Mouse (Mus musculus) gastrocnemius, postnatal 25 days (tissue): ENCODE data around the gene Hdac4. TPM values are rescaled to one million over a fixed set of nuclear protein-coding genes. Genes with fewer than 3 reads are reported as not detected.

Experiments
- DNase-seq: peaks from one replicate; pipeline ENCODE4 v3.0.0; 2022
- total RNA-seq, 2 experiments: library from RNA; stranded (reverse); gene quantifications; 1 replicate in 1 of 2; 2 replicates in 1 of 2; pipeline ENCODE4 v1.2.3; 2021

Hdac4 gene
- total RNA-seq, 2 experiments from 2014 or later, result 48.2 to 56.6 TPM

DNA sequence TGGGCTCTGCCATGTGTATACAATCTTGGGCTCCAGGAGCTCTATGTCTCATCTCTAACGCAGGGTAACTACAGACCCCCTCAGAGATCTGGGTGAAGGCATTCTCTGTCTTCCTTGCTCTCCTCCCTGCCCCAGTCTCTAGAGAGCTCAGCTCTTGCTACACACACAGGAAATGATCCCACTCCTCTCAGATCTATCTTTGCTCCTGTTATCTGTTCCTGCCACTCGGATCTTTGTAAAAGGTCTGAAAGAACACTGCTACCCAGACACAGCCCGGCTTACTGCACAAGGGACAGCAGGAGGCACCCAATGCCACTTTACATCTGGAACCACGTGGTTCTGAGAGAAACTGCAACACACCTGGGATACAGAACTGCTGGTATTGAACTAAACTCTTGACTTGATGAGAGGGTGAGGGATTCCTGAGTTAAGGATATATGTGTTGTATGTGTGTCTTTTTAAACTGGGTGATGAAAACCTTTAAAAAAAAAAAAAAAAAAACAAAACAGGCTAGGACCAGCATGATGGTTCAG lies 134.9 kb downstream of the Hdac4 start:
- DNase-seq, result no peak

DNA sequence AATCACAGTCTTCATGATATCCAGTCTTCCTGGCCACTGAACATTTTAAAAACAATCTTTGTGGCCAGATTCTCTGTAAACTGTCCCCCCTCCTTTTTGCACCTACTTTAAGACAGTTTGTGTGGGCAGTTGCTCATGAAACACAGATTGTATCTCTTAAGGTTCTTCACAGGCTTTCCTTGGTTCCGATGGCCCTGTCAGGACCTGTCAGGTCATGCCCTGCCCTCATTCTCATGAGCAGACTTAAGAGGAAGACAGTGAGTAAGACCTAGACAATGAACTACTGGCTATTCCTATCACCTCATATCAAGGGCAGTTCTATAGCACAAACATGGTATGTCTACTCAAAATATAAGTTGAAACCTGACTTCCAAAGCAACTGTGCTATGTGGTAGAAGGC lies 135.9 kb downstream of the Hdac4 start:
- DNase-seq, result no peak

DNA sequence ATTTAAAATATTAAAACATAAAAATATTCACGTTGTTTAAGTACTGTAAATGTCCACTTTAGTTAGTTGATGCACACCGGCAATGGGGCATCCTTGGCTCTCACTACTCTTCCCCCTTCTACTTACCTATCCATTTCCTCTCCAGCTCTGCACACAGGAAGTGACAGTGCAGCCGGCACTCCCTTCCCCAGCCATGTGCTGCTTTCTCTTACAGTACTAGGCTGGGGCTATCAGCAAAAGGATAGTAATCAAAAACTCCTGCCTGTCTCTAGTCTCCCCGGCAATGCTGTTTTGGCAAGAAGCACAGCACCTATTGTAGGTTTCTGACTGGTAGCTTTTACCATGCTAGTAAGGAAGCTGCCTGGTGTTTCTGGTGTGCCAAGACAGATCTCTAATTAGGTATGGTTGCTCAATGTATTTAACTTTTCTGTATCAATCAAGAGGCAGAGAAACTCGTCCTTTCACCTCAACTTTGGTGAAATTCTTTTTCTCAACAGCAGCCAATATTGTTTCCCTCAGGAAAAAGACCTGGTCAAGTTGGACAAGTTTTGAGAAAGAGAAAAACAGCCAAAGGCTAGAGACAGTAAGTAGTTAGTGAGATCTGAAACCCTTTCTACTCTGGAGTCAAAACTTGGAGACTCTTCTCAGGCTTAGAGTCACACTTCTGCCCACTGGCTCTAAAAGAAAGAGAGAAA lies 136.6 kb downstream of the Hdac4 start:
- no peak for DNase-seq

DNA sequence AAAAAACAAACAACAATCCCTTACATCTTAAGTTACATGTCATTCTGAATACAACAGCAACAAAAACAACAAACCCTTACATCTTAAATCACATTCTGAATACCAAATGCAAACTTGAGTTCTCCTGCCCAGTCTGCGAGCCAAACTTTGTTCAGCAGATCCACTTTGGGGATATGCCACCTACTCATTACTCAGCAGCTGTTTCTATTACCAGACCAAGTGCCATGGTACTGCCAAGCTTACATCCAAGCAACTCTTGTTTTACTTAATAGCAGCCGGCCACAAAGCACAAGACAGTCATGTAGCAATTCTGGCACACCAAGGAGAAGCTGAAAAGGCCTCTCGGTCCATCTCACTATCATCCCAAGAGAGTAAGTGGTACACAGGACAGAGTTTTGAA lies 138.4 kb downstream of the Hdac4 start:
- DNase-seq, result no peak

DNA sequence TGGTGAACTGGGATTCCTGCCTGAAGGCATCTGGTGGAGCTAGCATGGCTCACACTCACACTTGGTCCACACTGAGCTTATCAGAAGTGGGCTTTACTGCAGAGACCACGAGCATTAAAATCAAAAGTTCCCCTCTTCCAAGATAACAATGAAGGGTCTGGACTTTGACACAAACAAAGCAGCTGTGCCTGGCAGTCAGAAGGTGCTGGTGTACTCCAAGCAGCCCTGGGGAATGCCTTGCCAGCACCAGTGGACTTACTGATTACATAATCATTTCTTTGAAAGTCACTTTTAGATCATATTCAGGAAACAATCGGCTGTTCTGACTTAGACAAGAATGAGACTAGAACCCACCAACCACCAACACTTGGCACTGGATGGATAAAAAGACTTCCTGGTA lies 140.3 kb downstream of the Hdac4 start:
- DNase-seq, result no peak

DNA sequence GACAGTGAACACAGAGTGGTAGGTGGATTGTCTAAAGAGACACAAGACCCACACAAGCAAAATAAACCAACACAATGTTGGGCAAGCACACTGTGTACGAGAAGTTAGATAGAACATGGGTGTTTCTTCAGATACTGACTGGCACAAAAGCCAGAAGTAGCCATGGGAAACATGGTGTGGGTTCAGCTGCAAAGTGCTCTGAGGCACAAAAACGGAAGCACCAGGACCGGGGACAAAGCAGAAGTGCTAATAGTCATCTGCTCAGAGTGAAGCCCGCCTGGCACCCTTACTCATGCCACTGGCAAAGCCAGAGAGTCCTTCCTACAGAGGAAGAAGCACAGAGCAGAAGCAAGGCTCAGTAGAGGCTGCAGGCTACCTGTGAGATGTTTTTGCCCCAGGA lies 143.3 kb downstream of the Hdac4 start:
- DNase-seq, result no peak

DNA sequence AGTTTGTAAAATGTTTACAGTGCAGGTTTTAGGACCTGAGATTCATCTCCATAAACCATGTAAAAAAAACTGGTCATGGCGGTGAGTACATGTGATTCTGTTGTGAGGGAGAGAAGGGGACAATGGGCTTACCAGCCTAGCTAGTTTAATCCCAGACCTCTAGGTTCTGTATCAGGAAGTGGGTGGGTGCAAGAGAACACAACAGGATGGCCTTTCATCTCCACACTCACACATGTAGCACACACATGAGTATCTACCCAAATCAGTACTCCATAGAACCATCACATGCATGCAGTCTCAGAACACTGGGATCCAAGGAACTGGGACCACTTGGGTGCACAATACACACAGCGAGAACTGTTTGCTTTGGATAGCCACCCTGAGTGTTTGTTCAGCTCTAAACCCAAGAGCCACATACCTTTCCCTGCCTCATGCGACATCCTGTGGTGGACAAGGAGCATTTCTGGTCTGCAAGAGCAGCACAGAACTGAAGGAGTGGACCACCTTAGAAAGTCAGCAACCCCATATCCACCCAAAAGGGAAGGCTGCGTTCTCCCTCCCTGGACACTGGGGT lies 143.9 kb downstream of the Hdac4 start:
- no peak for DNase-seq

DNA sequence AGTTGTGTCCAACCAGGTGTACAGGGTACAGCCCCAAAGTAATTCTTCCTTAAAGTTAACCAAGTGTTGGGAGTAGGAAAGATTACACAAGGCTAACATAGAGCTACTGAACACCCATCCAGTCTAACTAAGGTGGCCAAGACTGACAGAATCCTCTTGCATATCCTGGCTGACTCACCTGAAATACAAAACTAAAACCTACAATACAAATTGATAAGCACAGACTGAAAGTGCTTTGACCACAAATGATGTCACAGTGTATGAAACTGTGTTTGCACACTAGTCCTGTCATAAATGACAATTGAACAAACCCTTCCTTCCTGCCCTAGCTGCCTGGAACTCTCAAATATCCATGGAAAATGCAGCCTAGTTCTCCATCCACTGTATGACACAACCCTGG lies 144.5 kb downstream of the Hdac4 start:
- DNase-seq, result no peak

DNA sequence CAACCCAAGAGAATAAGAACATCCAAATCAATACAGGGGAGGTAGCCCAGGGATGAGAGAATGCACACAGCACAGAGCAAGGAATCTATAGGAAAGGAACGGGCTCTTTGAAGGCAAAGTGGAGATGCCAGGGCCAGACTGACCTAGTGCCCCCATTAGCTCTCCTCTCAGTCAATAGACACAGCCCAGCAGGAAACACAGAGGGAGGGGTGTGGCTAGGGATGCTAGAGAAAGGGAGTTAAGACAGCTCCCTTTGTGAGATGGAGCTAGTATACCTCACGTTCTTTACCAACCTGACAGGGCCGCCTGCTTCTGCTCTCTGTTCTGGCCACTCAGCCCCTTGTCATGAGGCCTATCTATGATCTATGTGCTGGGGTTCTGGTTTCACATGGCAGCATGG lies 144.9 kb downstream of the Hdac4 start:
- DNase-seq, result no peak

DNA sequence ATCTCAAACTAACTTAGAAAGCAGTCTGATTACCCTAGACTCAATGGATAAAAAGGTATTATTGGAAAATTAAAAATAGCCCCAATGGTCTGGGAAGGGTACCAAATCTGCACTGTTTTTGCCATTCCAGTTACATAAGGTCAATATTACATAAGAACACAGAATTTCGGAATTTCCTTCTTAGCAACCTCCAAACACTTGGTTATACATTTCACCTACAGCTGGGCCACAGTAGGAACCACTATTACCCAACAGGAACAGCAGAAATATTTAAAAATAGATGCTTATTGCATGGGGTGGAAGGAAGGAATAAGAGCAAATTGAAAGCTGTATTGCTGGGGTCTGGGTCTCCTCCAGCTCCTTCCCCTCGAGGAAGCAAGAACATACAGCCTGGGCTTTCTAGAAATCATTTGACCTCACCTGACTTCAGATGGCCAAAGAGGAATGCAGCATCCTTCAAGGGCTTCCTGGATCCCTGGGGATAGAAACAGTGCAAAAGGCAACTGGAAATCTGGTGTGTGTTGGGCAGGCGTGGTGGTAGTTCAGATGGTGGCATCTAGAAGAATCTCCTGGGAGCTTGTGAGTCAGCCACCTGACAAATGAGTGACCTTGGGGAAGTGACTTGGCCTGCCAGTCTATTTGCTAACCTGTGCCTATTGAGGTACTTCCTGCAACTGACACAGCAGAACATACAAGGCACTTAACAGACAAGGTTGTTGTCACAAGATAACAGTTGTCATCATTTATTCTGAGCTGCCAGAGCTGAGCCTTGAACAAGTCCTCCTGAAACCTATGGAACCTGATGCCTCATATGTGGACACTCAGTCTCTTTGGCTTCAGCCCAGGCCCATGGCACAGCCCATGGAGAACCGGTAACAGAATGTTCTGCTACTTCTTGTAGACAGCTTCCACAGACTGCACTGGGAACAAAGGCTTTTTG lies 146.8 kb downstream of the Hdac4 start:
- DNase-seq, result peak; percentile 72

DNA sequence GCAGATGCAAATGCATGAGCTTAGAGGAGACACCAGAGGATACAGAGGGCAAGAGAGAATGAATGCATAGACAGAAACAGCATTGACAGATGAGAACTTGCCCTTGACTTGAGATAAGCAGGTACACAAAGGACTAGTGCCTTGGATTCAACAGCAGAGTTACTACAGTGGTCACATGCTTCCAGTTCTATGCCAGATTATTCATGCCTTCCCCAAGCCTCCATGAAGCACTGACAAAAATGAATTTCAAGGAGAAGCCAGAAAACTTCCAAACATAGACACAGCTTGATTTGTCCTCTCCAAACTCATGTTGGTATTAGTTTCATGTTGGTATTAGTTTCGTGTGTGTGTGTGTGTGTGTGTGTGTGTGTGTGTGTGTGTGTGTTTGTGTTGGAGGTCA lies 149.8 kb downstream of the Hdac4 start:
- DNase-seq, result no peak

DNA sequence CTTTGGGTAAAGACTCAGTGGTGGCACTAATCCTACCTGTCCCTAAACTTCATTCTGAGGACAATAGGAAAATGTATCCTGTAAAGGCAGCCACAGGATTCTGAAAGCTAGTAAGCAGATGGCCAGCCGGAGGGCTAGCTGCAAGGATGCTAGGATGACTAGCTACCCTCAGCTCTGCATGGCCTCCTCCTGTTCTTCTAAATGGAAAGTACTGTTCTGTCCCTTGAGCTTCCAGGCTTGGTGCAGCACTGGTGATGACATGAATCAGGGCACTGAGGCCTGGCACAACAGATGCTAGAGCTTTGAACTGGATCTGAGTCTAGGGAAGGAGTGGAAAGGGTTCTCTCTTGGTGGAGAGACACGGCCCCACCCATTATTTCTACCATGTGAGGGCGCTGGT lies 150.6 kb downstream of the Hdac4 start:
- no peak for DNase-seq

DNA sequence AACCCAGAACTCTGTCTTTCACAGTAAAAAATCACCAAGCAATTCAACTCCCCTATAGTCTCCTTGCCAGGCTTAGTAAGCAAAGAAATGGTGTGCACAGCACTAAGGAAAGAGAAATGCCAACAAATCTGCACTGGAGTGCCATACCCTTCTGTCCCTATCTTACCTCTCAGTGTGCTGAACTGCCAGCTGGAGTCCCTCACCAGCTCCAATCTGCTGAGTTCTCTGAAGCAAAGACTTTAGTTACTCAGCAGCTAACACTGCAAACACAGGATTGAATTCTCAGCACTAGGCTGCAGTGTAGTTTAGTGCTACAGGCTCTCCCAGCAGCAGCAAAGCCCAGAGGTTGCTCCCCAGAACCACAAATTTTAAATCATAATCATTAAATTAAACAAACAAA lies 151.5 kb downstream of the Hdac4 start:
- DNase-seq, result peak; percentile 52

DNA sequence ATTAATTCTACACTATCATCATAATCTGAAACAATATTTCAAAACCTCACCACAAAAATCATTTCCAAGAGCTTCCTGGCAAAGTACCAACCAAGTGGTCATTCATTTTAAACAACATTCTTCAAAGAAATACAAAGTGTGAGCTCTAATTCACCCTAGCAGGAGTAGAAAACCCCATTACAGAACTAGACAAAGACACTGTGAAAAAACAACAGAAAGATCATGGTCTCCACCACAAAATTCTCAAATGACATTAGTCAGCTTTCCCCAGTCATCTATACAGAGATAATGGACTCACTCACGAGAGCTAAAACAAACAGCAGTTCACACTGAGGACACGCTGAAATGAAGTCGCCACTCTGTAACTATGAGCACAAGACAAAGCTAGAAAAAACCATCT lies 153.4 kb downstream of the Hdac4 start:
- no peak for DNase-seq

DNA sequence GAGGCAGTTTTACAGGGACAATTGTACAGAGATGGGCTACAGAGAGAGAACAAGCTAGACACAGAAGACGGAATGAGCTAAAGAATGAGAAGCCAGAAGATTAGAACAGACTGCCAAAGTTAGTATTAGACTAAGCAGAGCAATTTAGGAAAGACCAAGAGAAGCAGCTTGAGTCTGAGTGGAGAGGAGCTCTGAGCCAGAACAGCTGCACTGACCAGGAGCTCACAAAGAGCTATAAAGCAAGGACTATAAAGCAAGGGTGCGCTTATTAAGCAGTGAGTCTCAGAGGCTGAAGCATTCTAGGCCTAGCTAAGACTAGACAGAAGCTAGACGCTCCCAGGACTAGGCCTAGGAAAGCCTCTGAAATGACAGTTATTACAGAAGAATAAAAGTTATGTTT lies 154.2 kb downstream of the Hdac4 start:
- no peak for DNase-seq

DNA sequence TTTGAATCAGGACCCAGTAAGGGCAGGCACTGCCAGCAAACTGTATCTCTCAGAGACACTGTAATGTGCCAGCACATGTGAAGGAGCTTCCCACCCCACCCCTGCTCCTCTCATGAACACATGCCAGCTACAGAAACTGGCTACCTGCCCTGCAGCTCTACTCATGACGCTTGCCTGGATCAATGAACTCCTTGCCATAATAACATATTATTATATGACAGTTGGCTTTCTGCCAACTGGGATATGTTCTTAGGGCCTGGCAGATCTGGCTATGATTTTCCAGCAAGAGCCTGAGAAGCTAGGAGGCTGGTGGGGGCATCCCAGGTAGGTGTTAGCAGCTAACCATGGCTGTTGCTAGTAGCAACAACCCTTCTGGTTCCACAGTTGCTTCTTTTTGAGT lies 156.8 kb downstream of the Hdac4 start:
- DNase-seq, result no peak

DNA sequence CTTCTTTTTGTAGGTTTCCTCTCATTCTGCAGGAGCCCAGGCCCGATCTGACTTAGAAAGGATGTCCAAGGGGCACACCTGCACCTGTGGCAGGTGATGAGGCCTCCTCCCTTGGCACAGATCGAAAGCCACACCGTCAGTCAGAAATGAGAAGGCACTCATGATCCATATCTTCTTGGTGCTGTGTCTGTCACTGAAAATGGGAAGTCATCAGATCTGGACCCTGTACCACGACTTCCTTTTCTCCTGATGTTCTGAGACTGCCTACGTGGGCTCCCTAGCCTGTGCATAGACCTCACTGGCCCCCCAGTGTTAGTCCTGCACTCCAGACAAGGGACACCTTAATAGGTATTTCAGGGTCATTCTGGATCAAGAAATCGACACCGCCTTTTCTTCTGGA lies 158.5 kb downstream of the Hdac4 start:
- no peak for DNase-seq

DNA sequence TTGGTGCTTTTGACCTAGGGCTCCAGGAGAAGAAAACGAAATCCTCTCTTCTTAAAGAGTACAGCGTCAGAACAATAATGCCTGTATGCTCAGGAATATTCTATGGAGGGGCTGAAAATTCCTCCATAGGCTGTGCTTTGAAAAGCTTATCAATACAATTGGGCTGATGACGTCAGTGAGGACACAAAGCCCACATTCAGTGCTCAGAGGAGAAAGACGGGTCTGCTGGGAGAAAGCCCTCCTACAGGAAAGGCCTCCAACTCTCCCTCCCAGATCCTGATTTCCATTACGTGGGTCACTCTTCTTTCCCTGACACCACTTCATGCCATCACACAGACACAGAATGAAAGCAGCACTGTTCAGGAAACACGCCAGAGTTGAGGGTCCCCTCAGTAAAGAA lies 159.7 kb downstream of the Hdac4 start:
- DNase-seq, result no peak

DNA sequence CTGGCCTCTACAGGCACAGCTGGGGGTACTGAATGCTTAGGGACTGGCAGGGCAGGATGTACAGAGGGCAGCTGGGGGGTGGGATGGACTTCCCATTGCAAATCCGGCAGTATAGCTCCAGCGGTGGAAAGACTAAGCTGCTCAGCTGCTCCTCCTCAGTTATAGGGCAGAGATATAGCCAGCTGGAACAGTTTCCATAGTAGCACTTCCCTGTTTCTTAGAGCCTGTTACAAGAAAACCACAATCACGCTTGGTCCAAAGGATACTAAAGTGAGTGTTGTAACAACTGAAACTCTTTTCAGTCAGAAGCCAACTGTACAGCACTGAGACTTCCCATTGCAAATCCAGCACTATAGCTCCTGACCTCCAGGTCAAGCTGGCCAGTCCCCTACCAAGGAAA lies 161.3 kb downstream of the Hdac4 start:
- DNase-seq, result no peak

DNA sequence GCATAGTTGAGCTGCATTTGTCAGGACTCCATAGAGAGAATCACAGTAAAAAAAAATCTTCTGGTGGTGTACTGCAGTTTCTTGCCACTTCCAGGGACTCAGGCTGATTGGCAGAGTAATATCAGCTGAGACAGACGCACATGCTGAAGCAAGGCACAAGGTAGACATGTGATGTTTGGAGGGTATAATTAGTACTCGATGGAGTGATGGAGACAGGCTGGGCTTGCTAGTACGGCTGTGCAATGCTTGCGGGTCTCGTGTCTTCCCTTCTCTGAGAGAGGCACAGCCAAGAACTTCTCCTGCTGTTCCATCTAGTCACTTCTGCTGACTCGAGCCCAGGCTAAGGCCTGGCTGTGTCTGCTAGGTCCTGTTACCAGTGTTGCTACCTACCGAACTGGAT lies 162.0 kb downstream of the Hdac4 start:
- DNase-seq, result no peak

DNA sequence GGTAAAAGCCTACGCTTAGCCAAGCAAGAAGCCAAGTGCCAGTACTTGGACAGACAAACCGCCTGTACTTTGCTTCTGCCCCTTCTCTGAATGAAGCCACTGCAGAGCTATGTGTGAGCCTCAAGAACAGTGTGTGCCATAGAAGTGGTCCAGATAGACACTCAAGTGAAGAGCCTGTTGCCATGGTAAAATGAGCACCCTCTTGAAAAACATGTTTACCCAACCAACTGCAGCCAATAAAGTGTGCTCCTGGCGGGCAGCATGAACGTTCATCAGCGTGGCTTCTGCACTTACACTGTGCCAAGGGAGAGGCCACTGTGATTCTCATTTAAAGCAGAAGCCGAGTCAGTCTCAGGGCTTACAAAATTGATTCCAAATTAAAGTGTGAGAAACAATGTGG lies 165.0 kb downstream of the Hdac4 start:
- no peak for DNase-seq

DNA sequence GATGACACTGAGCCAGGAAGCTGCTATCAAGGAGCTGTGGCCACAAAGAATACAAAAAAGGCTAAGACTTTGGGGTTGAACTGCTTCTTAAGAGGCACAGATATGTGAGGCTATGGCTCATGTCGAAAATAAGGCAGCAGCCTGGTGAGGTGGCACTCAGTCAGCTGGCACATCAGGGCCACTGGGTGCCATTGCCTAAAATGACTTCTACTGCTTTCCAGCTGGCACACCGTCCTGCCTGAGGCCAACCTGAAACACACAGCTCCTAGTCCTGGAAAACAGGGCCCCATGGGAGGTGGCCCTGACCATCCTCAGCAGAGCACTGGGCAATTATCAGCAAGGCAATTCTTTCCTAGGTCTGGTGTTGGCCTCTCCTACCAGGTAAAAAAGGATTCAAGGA lies 167.3 kb downstream of the Hdac4 start:
- peak; percentile 77 for DNase-seq

DNA sequence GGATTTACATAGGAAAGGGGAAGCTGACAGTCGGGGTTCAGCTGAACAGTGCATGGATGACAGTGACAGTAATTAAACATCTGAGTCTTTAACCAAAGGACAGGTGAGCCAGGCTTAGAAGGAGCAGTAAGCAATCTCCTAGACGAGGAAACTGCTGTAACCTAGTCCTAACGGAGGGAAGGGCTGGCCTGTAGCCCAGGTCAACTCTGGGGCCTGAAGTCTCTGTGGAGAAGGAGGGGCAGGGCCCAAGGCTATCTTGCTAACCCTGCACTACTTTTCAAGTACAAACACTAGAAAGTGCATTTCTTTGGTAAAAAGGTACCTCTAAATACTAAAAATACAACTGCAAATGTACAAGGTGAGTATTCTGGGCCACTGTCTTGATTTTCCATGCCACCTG lies 169.1 kb downstream of the Hdac4 start:
- peak; percentile 20 for DNase-seq
